Mouse (Mus musculus) CH12.LX (cell line): Measurements from ENCODE around the gene Cerkl.

Experiments used
- HCFC1 ChIP-seq: IDR thresholded peaks from 2 replicates; pipeline ENCODE4 v1.6.1; 2012; ENCODE audit warnings: low read depth, mild to moderate bottlenecking, inconsistent platforms, low read length, improper control_type of control experiment
- POLR2A ChIP-seq: IDR thresholded peaks from 2 replicates; pipeline ENCODE4 v1.6.1; 2011; ENCODE audit warnings: low read depth, mild to moderate bottlenecking, improper control_type of control experiment, low read length
- POLR2AphosphoS2 ChIP-seq: IDR thresholded peaks from 2 replicates; pipeline ENCODE4 v1.6.1; 2011; ENCODE audit warnings: low read depth, low read length, improper control_type of control experiment
- SIN3A ChIP-seq: IDR thresholded peaks from 2 replicates; pipeline ENCODE4 v1.6.1; 2012; ENCODE audit warnings: low read length, improper control_type of control experiment, inconsistent platforms

GRCm38 (mm10) chr2:79398343-79398742 lies 58.2 kb downstream of the Cerkl start:
- TF ChIP-seq SIN3A (no peak), POLR2A (no peak), HCFC1 (no peak), POLR2AphosphoS2 (no peak)
